ENCODE assay signal across 8 mouse cellular contexts in the genomic region with DNA sequence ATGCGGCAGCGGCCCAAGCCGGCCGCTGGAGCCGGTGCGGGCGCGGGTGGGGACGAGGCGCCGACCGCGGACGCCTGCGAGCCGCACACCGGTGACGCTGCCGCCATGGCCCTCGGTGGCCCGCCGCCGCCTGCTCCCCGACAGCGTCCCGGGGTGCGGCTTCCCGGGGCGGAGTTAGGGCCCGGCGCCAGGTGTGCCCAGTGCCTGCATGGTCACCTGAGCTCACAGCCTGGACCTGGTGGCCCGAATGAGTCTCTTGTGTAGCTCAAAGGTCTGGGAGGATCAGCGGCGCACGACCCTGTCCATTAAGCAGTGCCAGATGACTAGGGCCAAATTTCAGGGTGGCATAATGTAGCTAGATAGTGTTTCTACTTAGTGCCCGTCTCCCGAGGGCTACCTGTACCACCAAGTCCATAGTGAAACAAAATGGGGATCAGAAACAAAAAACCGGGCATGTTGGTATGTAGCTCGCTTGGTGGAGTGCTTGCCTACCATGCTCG. TPM values are rescaled to one million over a fixed set of nuclear protein-coding genes. Genes with fewer than 3 reads are reported as not detected.
DNase-seq lines count a peak whose midpoint lies in the region; ATAC-seq and TF ChIP-seq lines count a peak whose summit lies in the region.

A gene (minus strand): TSS at position 221 of the 500 bp plus-strand sequence.

- 0 out of 2 replicates have a peak within 1 kb of the TSS, but pooled peaks have one; percentile 3 for H3K27ac ChIP-seq in heart, embryonic 12.5 days (ENCODE audit: poor library complexity, severe bottlenecking)
- peak within 1 kb of the TSS; percentile 87 for H3K27ac ChIP-seq in kidney, postnatal 0 days

- no peak for TF ChIP-seq CTCF in kidney, postnatal 0 days (IDR thresholded peaks at IDR 0.05; ENCODE audit: low read depth)

- peaks cover 16% of the 10 kb centered on the region; the same call in 1 of the 2 replicates for H3K27me3 ChIP-seq in heart, embryonic 12.5 days (replicated peaks)
- no peaks in the 10 kb centered on the region for H3K27me3 ChIP-seq in kidney, postnatal 0 days (ENCODE audit: insufficient read depth, low read length)

- peak; percentile 52 to 63 for DNase-seq in heart, adult 18-20 months
- DNase-seq in heart, adult 8-10 months (ENCODE audit: low spot score), result no peak
- peak; percentile 74 to 79 for DNase-seq in cerebellum, postnatal 14 days
- peak; percentile 37 for DNase-seq in kidney, postnatal 0 days (ENCODE audit: low spot score)
- DNase-seq in lung, postnatal 25 days (ENCODE audit: low spot score), result peak; percentile 76
- DNase-seq in spleen, postnatal 36 days (ENCODE audit: low spot score in 2 of 2), result peak; percentile 18 to 25
- no peak for DNase-seq in layer of hippocampus, adult 9-11 months

- 6% methylated on average over 40 of the region's 40 CpGs for WGBS in heart, embryonic 12.5 days
- 6% methylated on average over 40 of the region's 40 CpGs for WGBS in kidney, postnatal 0 days

- no peaks in the 10 kb centered on the region for H3K9me3 ChIP-seq in heart, embryonic 12.5 days (replicated peaks)
- no peaks in the 10 kb centered on the region for H3K9me3 ChIP-seq in kidney, postnatal 0 days (replicated peaks; ENCODE audit: low read length)

- peak within 1 kb of the TSS; percentile 86 for H3K9ac ChIP-seq in heart, embryonic 12.5 days
- peak within 1 kb of the TSS; percentile 81 for H3K9ac ChIP-seq in kidney, postnatal 0 days (ENCODE audit: low read depth, low read length)

- peak within 1 kb of the TSS; percentile 63 for H3K4me3 ChIP-seq in heart, embryonic 12.5 days
- peak within 1 kb of the TSS; percentile 57 for H3K4me3 ChIP-seq in kidney, postnatal 0 days (replicated peaks; ENCODE audit: low read depth, low read length)

- ATAC-seq in heart, embryonic 12.5 days (ENCODE audit: insufficient number of reproducible peaks, low FRiP score), result peak; percentile 4; the same call in 1 of the 2 replicates
- peak; percentile 43 for ATAC-seq in kidney, postnatal 0 days (replicated peaks; ENCODE audit: low FRiP score, low read depth)

- H3K4me2 ChIP-seq in heart, embryonic 12.5 days, result peak within 1 kb of the TSS; percentile 94
- peak within 1 kb of the TSS; percentile 94 for H3K4me2 ChIP-seq in kidney, postnatal 0 days (ENCODE audit: low read length)

- H3K36me3 ChIP-seq in heart, embryonic 12.5 days, result peaks cover 9% of the 10 kb centered on the region
- peaks cover 9% of the 10 kb centered on the region for H3K36me3 ChIP-seq in kidney, postnatal 0 days (ENCODE audit: insufficient read depth, low read length)

- H3K4me1 ChIP-seq in heart, embryonic 12.5 days (replicated peaks), result peaks cover 14% of the 10 kb centered on the region
- peaks cover 8% of the 10 kb centered on the region; the same call in 1 of the 2 replicates for H3K4me1 ChIP-seq in kidney, postnatal 0 days (replicated peaks; ENCODE audit: insufficient read depth, low read length)

RNA-seq across cellular contexts. Expression of the gene that starts here (rescaled TPM):
- 1 to 10 TPM; 2.4 to 5.4 TPM for total RNA-seq in heart, adult 18-20 months (2021)
- total RNA-seq in heart, adult 8-10 months (2022), result 1 to 10 TPM; 2.2 to 5.5 (median 5.0) TPM
- polyA plus RNA-seq in heart, embryonic 12.5 days (2016; fragmentation: Nextera tagmentation; extraction: Ambion mirVana), result 4.6 and 4.8 TPM in 2 replicates
- 35.9 and 40.4 TPM in 2 replicates for polyA plus RNA-seq in kidney, postnatal 0 days (2015; fragmentation: Nextera tagmentation; extraction: Ambion mirVana)

Comparison
In these comparisons a context has a peak if more than half of its experiments do, and no peak if none do; other contexts are left out.
1. DNase-seq: peak in heart, adult 18-20 months (2 of 2), cerebellum, postnatal 14 days (2 of 2), kidney, postnatal 0 days (single experiment), lung, postnatal 25 days (single experiment) and spleen, postnatal 36 days (2 of 2); none in heart, adult 8-10 months (single experiment) and layer of hippocampus, adult 9-11 months (single experiment).